Mouse (Mus musculus): ENCODE measurements around the gene Gm28308.

Gm28308 gene

DNA sequence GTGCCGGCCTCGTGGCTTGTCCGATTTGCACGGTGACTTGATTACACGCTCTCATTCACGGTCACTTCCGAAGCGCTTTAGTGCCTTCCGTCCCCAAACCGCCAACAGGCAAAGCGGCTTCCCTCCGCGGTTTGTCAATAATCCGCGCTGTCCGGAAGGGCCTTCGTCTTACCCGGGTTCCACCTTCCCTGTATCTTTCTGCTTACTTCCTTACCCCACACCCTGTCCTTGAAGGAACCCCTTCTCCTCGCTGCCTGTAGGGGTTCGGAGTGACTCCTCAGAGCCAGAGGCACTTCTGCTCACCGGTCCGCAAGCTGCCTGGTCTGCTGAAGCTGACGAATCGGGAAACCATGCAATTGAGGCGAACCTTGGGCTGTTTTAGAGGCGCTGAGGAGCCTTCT, 33.3 kb upstream of the Gm28308 start:
- no peak for DNase-seq (ENCODE audit: low spot score)

- DNase-seq (ENCODE audit: low spot score): no peak
These were observed 32.6 kb upstream of the Gm28308 start, which contains the start of gene Hoxa11 for GRCm38 (mm10) chr6:52245757-52246142. Gene Hoxa11 (minus strand): TSS chr6:52245810.

DNA sequence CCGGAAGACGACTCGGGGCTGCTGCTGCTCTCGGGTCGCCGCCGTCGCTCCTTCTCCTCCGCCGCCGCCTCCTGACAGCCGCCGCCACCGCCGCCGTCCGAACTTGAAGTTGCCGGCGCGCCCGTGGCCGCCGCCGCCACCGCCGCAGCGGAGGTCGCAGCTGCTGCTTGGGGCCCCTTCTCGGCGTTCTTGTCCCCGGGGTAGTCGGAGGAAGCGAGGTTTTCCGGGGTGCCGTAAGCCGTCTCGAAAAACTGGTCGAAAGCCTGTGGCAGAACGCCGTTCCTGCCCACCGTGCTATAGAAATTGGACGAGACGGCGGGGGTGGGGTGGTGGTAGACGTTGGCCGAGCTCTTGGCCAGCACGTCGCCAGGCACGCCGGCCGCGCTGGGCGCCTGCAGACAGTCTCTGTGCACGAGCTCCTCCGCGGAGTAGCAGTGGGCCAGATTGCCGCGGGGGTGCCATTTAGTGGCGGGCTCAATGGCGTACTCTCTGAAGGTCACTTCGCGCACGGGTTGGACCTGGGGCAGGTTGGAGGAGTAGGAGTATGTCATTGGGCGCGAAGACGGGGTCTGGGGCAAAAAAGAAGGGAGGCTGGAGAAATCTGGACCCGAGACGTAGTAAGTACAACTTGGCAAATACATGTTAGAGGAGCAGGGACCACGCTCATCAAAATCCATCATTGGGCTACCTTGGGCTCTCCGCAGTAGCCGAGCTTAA, 32.1 kb upstream of the Gm28308 start:
- DNase-seq (ENCODE audit: low spot score): peak; percentile 11

GRCm38 (mm10) chr6:52244471-52245039, 31.4 kb upstream of the Gm28308 start:
- DNase-seq (ENCODE audit: low spot score): no peak

DNA sequence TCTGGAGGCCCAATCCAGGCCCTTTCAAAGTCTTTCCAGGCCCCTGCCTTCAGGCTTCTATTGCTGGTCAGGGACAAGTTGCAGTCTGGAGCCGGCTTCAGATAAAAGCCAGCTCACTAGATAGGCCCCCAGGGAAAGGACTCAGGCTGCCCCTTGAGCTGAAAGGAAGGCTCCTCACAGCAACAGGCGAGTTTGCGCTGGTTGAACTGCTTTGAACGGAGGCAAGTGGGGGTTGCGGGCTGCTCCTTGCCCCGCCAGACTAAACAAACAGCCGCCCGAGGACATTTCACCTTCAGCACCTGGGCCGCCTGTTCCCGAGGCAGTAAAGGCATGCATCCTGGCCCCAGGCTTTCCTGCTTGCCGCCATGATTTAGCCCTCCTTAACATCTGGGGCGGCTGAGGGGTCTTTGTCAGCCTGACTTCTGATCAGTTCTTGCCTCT, 30.6 kb upstream of the Gm28308 start:
- no peak for DNase-seq (ENCODE audit: low spot score)

- no peak for DNase-seq (ENCODE audit: low spot score)
These were observed 29.7 kb upstream of the Gm28308 start for GRCm38 (mm10) chr6:52242801-52243332.

- no peak for DNase-seq (ENCODE audit: low spot score)
These were observed 28.0 kb upstream of the Gm28308 start for GRCm38 (mm10) chr6:52241001-52241621.

DNA sequence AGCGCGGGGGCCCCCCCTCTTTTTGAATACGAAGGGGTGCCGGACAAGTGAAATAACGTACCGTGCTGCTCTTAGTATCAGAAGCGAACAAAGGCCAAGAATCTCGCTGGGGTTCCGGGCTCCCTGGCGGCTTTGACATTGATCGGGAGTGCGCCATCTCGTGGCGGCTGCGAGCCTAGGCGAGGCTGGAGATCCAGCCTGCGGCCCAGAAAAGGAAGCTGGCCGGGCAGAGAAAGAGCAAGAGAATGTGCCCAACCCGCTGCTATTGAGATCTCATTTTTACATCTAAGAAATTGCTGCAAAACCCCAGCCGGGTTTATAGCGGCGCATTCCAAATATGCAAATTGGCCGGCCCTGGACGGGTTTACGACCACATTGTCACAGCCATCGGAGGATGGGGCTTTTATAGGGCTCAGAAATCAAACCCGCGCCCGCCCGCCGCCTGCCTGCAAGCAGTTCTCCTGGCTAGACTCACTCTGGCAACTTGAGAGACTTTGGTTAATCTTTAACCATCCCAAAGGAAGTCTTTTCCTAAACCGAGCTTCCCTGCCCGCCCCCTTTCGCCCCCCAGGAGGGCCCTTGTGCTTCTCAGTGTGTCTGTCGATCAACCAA, 27.4 kb upstream of the Gm28308 start, which contains the start of gene Hoxa10:
Gene Hoxa10 (minus strand): TSS at position 466 of the 612 bp plus-strand sequence.
- no peak for DNase-seq (ENCODE audit: low spot score)

DNA sequence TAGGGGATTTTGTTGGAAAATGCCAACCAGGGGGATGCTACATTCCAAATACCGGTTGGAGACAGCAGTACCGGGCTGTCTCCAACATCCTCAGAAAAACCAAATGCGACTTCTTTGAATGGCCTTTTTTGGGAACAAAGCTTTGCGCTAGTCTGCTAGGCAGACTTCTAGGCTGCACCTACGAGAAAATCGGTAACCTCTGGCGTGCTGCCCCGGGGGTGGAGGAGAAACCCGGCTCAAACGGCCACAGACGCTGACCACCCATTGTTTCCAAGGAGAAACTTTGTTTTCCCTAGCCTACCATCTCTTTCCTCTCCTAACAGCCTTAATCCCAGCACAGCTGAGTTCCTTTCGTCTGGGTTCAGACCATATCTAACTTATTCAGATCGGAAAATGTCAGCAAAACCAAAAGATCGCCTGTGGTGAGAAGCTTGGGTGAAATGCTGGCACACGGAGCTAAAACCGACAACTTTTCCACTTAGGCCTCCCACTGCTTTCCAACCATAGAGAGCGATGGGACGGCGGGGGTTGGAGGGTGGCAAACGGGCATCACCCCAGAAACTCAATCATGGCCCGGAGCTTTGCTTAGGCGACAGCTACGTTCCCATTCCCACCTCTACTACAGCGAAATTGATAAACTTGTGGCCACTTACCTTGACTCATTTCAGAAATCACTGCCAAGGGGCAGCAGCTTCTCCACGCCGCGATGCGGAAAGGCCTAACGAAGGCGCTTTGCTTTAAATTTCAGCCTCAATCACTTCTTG, 26.7 kb upstream of the Gm28308 start:
- no peak for DNase-seq (ENCODE audit: low spot score)

GRCm38 (mm10) chr6:52238976-52239375, 25.8 kb upstream of the Gm28308 start:
- DNase-seq (ENCODE audit: low spot score): no peak

GRCm38 (mm10) chr6:52238155-52238545, 25.0 kb upstream of the Gm28308 start:
- no peak for DNase-seq (ENCODE audit: low spot score)

DNA sequence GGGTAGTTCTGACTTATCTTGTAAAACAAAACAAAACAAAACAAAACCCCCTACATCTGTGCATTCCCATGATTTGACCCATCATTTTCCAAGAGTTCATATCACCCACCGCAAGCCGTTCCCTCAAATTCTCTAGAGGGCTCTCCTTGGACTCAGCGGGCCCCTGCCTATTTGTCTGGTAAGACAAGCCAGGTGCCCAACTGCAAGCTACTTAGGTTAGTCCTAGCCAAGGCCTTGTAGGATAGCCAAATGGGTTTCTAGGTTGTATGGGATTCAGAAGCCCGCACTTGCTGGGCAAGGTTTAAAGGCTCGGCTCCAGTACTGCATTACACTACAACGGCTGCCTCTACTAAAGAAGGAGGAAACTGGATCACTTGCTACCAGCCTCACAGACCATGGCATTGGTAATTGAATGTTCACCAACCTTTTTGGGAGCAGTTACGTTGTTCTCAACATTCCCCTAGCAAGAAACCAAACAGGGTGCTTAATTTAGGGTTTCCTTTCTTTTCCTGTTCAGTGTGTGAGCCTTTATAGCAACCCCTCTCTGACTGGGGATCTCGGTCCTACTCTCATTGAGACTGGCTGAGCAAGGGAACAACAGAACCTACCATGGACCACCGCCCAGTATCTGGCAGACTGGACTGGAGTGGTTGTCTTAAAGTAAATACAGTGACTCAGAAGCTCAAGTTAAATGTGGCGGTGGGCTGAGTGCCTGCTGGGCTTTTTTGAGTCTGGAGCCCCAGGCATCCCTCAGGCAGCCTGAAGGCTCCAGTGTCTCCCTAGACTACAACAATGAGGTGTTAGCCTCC, 24.4 kb upstream of the Gm28308 start:
- no peak for DNase-seq (ENCODE audit: low spot score)

DNA sequence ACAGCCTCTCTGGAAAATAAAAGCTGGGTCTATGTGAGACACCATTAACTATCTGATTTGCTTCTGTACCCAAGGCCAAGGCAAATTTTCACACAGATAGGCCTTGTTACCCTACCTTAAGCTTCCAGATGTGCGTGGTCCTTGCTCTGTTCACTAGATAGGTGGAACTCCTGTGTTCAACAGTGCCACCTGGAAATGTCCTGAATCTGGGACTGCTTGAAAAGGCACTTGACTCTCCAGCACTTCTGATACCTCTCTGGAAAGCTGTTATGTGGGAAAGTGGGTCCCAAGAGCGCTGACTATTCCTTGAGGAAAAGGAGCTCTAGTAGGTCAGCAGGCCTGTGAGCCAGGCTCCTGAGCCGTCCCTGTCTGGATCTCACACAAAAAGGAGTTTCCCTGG, 23.7 kb upstream of the Gm28308 start:
- no peak for DNase-seq (ENCODE audit: low spot score)

DNA sequence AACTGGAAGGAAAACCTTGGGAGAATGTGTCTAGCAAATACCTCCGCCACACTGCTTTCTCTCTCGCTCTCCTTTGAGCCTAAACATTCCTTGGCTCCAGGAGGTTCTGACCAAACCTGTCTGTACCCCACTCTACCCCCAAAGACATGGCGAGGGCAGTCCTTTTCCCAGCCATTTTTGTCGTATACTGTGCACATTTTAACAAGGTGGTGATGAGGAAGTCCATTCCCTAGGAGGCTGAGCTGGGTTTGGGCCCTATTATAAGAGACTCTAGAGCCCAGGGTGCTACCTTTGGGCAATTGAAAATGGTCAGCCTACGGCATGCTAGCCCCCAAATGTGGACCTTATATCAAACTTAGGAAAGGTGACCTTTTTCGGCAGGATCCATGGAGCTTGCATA, 22.7 kb upstream of the Gm28308 start:
- no peak for DNase-seq (ENCODE audit: low spot score)

DNA sequence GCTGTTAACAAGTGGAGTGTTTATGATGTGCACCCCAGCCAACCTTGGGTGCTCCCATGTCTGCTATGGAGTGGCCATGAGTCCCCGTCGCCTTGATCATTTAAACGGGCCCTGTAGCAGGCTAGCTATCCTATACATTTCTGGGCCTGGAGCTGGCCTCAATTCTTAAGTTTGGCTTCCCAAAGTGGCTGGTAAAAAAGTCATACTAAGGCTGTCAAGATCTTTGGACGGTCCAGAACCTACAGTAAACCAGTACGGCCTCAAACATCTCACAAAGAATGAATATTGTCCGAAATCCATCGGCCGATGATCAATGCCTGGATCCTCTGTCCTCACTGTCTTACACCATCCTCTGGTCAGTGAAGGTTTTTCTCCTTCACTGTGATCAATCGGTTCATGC, 22.1 kb upstream of the Gm28308 start:
- no peak for DNase-seq (ENCODE audit: low spot score)

GRCm38 (mm10) chr6:52234428-52235140, 21.4 kb upstream of the Gm28308 start:
- DNase-seq (ENCODE audit: low spot score): no peak

DNA sequence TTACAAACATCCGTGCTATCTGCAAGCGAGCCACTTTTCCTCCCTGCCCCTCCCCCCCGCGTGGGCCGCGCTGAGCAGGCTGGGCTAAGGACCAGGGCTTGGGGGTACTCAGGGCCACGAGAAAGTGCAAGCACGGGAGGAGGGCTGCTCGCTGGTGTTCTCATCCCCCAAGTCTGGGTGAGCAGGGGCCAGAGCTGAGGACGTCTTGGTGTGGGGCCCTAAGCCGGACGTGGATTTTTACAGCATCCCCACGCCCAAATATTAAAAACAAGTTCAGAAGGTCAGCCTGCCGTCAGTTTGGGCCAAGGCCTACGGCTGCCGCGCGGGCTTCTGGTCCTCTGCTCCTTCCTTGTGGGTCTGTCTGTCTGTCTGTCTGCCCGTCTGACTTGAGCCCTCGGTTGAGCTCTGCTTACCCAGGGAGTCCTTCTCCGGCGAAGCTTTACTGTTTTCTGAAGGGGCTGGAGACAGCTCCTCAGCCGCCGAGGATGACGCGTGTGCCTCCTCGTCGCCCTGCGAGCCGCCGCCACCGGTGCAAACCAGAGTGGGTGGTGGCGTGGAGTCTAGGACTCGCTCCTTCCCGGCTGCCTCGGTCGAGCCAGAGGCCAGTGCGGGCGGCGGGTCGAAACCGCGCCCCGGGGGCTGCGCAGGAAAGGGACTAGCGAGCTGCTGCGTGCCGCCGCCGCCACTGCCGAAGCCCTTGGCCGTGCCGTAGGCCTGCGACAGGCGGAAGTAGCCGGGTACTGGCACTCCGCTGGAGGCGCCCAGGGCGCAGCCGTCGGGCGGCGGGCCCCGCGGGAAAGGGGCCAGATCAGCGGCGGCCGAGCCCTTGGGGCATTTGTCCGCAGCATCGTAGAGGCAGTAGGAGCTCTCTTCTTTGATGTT, 20.6 kb upstream of the Gm28308 start:
- no peak for DNase-seq (ENCODE audit: low spot score)

DNA sequence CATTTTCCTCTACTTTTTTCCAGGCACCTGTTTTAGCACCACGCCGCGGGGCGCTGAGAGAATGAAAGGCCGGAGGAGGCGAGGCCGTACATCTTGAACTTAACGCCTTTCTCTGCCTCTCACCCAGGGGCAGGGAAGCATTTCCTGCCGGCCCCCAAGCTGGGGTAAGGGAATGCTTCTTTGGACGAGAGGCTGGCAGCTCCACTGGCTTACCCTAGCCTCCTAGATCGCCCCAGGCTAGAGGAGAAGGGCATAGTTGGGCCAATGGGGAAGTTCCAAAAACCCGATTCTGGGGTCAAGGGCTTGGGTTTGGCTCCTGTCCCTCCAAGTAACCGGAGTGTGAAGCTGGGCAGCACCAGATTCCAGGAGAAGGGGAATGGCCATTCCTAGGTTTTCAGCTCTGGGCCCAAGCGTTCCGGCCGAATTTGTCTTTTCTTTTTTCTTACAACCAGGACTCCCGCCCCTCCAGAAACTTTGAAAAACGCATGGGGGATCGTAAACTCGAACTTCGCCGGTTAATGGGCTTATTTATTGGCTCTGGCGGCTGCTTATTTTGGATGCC, 19.9 kb upstream of the Gm28308 start:
- no peak for DNase-seq (ENCODE audit: low spot score)

- no peak for DNase-seq (ENCODE audit: low spot score)
These were observed 19.4 kb upstream of the Gm28308 start for GRCm38 (mm10) chr6:52232568-52232965.

All from ovary, postnatal 10 days (tissue).